Mouse (Mus musculus) liver, postnatal 0 days (tissue): ENCODE data around the gene Clstn2.

Source experiments
- CTCF ChIP-seq: sonication (generic); IDR thresholded peaks from 2 replicates; pipeline ENCODE4 v1.5.1; 2016; ENCODE audit warnings: antibody characterized with exemption, low read depth
- EP300 ChIP-seq: IDR thresholded peaks from 2 replicates; pipeline ENCODE4 v1.6.1; 2016; ENCODE audit warnings: antibody characterized with exemption, low read depth, mild to moderate bottlenecking

- no peak for TF ChIP-seq CTCF
- TF ChIP-seq EP300: no peak
These were observed 149.6 kb downstream of the Clstn2 start for GRCm38 (mm10) chr9:97883336-97883735.
